Mouse (Mus musculus): ENCODE results near the gene Insl3. TPM values are rescaled to one million over a fixed set of nuclear protein-coding genes. Genes with fewer than 3 reads are reported as not detected.
"Not testable (repeated sequence)": the region's sequence is repeated elsewhere in the genome, so short reads cannot be mapped to it uniquely, and the experiment has no call there.

Insl3 gene
- polyA plus RNA-seq, 1 experiment from 2014 or later = not detected

DNA sequence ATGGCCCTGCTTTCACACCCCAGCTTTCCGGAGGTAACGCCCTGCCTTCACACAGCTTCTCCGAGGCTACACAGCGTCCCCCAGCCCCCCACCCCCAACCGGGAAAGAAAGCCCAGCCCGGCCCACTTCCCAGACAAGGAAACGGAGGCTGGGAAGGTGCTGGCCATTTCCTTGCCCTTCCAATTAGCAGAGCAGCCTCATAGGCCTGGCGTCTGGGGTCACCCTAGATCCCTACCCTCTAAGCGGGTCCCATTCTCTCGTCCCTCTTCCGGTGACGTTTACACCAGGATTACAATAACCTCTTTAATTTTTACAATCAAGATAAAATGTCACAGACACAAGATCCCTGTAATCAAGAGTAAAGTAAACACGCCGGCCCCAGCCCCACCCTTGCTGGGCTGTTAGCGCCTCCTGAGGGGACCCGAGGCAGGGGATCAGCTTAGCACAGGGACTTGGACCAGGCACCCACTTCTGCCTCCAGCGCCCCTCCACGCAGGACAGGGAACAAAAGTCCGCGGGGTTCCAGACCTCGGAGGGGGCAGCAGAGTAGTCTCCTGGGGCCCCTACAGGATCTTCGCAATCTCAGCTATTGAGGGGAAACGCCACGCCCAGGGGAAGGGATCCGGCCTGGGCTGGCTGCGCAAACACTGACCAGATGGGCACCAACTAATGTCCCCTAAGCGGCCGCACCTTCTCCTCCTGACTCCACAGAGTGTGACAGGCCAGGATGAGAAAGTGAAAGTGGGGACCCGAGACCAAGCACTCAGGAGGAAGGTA lies 11.7 kb downstream of the Insl3 start:
- Histone ChIP-seq H3K27ac (no peak overlapping the region), H3K4me3 (no peak overlapping the region), H3K9ac (peak overlapping the region; percentile 18; the same call in 1 of the 2 replicates), H3K4me2 (replicated peaks) (peak overlapping the region; percentile 13; the same call in 1 of the 2 replicates), H3K4me1 (no peaks in the 10 kb centered on the region), H3K9me3 (replicated peaks) (no peaks in the 10 kb centered on the region), H3K36me3 (no peaks in the 10 kb centered on the region), H3K27me3 (peaks cover 91% of the 10 kb centered on the region)
- 13% methylated on average over 29 of the region's 29 CpGs for WGBS
- no peak for ATAC-seq (ENCODE audit: low FRiP score)

DNA sequence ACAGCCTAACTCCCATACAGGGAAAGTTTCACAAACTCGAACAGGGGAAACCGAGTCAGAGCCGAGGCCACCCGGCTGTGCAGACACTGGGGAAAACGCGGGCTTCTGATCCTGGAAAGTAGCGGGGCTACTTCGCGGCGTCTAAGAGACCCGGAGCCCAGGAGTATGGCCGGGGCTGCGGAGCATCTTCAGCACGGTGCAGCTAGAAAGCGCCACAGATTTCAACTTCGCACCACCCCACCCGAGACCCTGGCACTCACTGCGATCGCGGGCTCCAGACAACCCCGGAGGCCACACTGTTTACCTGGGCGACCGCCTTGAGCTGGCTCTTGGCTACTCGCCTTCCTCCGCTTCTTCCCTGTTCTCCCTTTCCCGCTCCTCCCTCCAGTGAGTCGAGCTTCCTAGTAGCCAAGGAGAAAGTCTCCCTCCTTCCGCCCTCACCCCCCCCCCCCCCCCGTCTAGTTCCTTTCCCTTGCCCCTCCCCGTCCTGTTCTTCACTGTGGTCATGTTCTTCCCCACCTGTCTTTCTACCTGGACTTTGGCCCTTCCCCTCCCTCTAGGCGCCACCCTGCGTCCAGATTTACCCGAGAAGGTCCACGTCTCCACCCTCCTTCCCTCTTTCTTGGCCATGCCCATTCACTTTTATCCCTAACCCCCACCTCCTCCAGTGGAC lies 12.5 kb downstream of the Insl3 start, which contains the start of gene B3gnt3:
TSS of gene B3gnt3 (minus strand) at position 376 of the 673 bp plus-strand sequence.
- WGBS = 21% methylated on average over 33 of the region's 34 CpGs
- Histone ChIP-seq H3K4me2 (replicated peaks) (peak within 1 kb of the TSS; percentile 13; the same call in 1 of the 2 replicates), H3K27me3 (peaks cover 86% of the 10 kb centered on the region), H3K9me3 (replicated peaks) (no peaks in the 10 kb centered on the region), H3K9ac (peak within 1 kb of the TSS; percentile 18; the same call in 1 of the 2 replicates), H3K36me3 (no peaks in the 10 kb centered on the region), H3K4me1 (no peaks in the 10 kb centered on the region), H3K27ac (no peak within 1 kb of the TSS), H3K4me3 (no peak within 1 kb of the TSS)
- no peak for ATAC-seq (ENCODE audit: low FRiP score)

DNA sequence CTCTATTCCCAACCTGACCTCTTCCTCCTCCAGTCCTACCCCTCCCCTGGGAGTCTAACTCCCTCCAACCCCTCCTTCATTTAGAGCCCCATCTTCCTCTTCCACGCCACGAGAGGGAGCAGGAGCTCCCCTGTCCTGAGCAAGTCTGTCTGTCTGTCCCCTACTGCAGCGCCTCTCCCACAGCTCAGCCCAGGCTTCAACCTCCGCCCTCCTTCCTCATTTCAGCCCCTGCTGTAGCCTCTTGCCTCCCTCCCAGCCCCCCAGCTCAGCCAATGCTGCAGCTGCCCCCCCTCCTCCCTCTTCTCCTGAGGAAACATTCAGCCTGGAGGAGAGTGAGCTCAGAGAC lies 13.0 kb downstream of the Insl3 start:
- no peaks in the 10 kb centered on the region for H3K36me3 ChIP-seq
- no peaks in the 10 kb centered on the region for H3K9me3 ChIP-seq (replicated peaks)
- no peak overlapping the region for H3K4me2 ChIP-seq (replicated peaks)
- no peak overlapping the region for H3K27ac ChIP-seq
- no peak for ATAC-seq (ENCODE audit: low FRiP score)
- whole genome bisulfite sequencing = 17% methylated on average over 4 of the region's 4 CpGs
- H3K4me3 ChIP-seq = no peak overlapping the region
- H3K4me1 ChIP-seq = no peaks in the 10 kb centered on the region
- peaks cover 83% of the 10 kb centered on the region for H3K27me3 ChIP-seq
- no peak overlapping the region for H3K9ac ChIP-seq

GRCm38 (mm10) chr8:71702923-71703322 lies 13.9 kb downstream of the Insl3 start:
- ATAC-seq (ENCODE audit: low FRiP score) = no peak
- Histone ChIP-seq H3K9me3 (replicated peaks) (no peaks in the 10 kb centered on the region), H3K9ac (no peak overlapping the region), H3K27me3 (peaks cover 83% of the 10 kb centered on the region), H3K27ac (no peak overlapping the region), H3K36me3 (no peaks in the 10 kb centered on the region), H3K4me2 (replicated peaks) (no peak overlapping the region), H3K4me3 (no peak overlapping the region), H3K4me1 (no peaks in the 10 kb centered on the region)
- WGBS = 79% methylated on average over 3 of the region's 3 CpGs

DNA sequence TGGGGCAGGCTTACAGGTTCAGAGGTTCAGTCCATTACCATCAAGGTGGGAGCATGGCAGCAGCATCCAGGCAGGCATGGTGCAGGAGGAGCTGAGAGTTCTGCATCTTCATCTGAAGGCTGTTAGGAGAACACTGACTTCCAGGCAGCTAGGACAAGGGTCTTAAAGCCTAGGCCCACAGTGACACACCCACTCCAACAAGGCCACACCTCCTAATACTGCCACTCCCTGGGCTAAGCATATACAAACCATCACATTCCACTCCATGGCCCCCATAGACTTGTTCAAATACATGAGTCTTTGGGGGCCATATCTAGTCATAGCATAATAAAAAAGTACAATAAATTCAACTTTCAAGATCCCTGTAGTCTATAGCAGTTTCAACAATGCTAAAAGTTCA lies 14.4 kb downstream of the Insl3 start:
- not testable (repeated sequence) for ATAC-seq (ENCODE audit: low FRiP score); H3K36me3 ChIP-seq; H3K27ac ChIP-seq; H3K9me3 ChIP-seq (replicated peaks); H3K9ac ChIP-seq; H3K4me1 ChIP-seq; H3K4me2 ChIP-seq (replicated peaks); H3K4me3 ChIP-seq
- H3K27me3 ChIP-seq = peaks cover 84% of the 10 kb centered on the region

- Histone ChIP-seq H3K27me3 (peaks cover 55% of the 10 kb centered on the region), H3K36me3 (peaks cover 5% of the 10 kb centered on the region; the same call in 1 of the 2 replicates), H3K4me1 (peaks cover 5% of the 10 kb centered on the region; the same call in 1 of the 2 replicates), H3K4me2 (replicated peaks) (no peak overlapping the region), H3K4me3 (no peak overlapping the region), H3K9me3 (replicated peaks) (no peaks in the 10 kb centered on the region), H3K27ac (no peak overlapping the region), H3K9ac (no peak overlapping the region)
- 34% methylated on average over 8 of the region's 8 CpGs for WGBS
- no peak for ATAC-seq (ENCODE audit: low FRiP score)
These were observed 18.9 kb downstream of the Insl3 start for GRCm38 (mm10) chr8:71707874-71708273.

DNA sequence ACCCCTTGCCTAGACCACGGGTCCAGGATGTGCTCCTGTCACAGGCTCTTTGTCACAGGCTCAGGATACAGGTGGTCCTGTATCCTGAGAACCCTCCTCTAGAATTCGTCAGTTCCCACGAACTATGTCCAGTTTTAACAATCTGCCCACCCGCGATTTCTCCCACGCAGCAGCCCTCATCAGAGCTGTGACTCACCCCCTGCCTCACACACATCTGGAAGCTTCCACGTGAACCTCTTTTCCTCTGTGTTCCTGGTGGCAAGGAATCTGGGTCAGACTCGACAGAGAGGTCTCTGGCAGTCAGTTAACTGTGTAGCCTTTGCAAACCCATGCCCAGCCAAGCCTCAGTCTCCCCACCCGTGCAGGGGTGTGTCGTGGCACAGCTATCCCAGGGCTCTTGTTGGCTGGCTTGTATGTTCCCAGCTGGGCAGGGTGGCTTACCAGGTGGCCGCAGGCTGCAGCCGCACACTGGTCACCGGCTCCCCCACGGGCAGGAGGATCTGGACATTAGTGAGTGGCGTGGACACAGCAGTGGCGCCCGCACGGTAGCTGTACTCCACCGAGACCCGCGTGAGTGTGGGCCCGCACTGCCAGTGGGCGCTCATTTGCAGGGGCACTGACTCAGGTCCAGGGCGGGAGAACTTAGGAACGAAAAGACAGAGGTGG lies 20.3 kb downstream of the Insl3 start:
- Histone ChIP-seq H3K36me3 (peaks cover 5% of the 10 kb centered on the region; the same call in 1 of the 2 replicates), H3K4me1 (peaks cover 5% of the 10 kb centered on the region; the same call in 1 of the 2 replicates), H3K4me2 (replicated peaks) (peak overlapping the region; percentile 49; the same call in 1 of the 2 replicates), H3K27me3 (peaks cover 41% of the 10 kb centered on the region), H3K9me3 (replicated peaks) (no peaks in the 10 kb centered on the region), H3K27ac (no peak overlapping the region), H3K9ac (no peak overlapping the region), H3K4me3 (no peak overlapping the region)
- WGBS = 41% methylated on average over 25 of the region's 25 CpGs
- peak; percentile 49; the same call in 1 of the 2 replicates for ATAC-seq (ENCODE audit: low FRiP score)

DNA sequence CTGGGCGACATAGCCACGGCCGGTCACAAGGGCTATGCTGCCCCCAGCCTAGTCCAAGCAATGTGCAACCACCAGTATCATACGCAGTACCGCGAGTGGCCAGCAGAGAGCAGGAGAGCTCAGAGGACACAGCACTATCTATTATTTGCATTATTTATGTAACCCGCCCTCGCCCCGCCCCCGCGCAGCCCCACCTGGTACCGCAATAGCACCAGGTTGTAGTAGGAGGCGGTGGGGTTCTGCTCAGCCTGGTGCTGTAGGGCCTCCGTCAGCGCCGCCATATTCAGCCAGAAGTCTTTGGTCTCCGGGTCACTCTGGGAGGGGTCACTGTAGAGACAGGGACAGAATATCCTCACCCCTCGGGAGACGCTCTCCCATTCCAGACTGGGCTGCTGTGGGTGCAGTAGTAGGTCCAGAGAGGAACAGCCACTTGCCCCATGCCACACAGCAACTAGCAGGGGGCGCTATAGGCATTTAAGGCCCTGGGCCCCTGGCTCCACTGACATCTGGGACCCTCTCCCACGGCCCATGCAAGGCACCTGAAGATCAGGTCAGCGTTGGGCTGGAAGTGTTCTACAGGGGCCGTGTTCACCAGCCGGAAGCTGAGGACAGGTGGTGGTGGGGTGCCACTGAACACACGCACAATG lies 20.9 kb downstream of the Insl3 start:
- Histone ChIP-seq H3K27ac (no peak overlapping the region), H3K4me1 (peaks cover 5% of the 10 kb centered on the region; the same call in 1 of the 2 replicates), H3K4me2 (replicated peaks) (peak overlapping the region; percentile 49), H3K36me3 (peaks cover 5% of the 10 kb centered on the region; the same call in 1 of the 2 replicates), H3K4me3 (peak overlapping the region; percentile 22; the same call in 1 of the 2 replicates), H3K9ac (peak overlapping the region; percentile 33), H3K9me3 (replicated peaks) (no peaks in the 10 kb centered on the region), H3K27me3 (peaks cover 34% of the 10 kb centered on the region)
- 20% methylated on average over 25 of the region's 25 CpGs for WGBS
- peak; percentile 69 for ATAC-seq (ENCODE audit: low FRiP score)

GRCm38 (mm10) chr8:71711574-71711973 lies 22.6 kb downstream of the Insl3 start:
- peaks cover 5% of the 10 kb centered on the region; the same call in 1 of the 2 replicates for H3K4me1 ChIP-seq
- peaks cover 29% of the 10 kb centered on the region for H3K27me3 ChIP-seq
- H3K4me3 ChIP-seq = no peak overlapping the region
- no peak for ATAC-seq (ENCODE audit: low FRiP score)
- 92% methylated on average over 2 of the region's 2 CpGs for WGBS
- no peaks in the 10 kb centered on the region for H3K9me3 ChIP-seq (replicated peaks)
- H3K36me3 ChIP-seq = peaks cover 11% of the 10 kb centered on the region; the same call in 1 of the 2 replicates
- H3K4me2 ChIP-seq (replicated peaks) = no peak overlapping the region
- H3K9ac ChIP-seq = no peak overlapping the region
- no peak overlapping the region for H3K27ac ChIP-seq

DNA sequence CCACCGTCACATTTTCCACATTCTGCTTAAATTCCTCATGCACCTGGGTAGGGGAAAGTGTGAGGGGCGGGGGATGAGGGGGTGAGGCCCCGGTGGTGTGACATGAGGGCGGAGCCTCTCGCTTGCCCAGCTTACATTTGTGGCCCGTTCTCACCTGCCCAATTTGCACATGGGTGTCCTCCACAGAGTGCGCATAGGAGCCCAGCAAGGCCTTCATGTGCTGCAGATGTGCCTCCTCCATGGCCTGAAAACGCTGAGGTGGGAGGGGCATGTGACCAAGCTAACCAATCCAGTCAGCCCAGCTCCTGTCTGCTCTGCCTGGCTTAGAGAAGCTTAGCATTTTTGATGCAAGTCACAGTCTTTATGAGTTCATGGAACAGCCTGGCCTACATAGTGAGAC lies 26.5 kb downstream of the Insl3 start:
- Histone ChIP-seq H3K27me3 (0 out of 2 replicates have a peak, but pooled peaks cover 3% of the 10 kb centered on the region), H3K4me3 (no peak overlapping the region), H3K36me3 (peaks cover 23% of the 10 kb centered on the region), H3K27ac (no peak overlapping the region), H3K9me3 (replicated peaks) (no peaks in the 10 kb centered on the region), H3K4me2 (replicated peaks) (no peak overlapping the region), H3K4me1 (peaks cover 24% of the 10 kb centered on the region), H3K9ac (no peak overlapping the region)
- WGBS = 56% methylated on average over 8 of the region's 8 CpGs
- ATAC-seq (ENCODE audit: low FRiP score) = no peak

DNA sequence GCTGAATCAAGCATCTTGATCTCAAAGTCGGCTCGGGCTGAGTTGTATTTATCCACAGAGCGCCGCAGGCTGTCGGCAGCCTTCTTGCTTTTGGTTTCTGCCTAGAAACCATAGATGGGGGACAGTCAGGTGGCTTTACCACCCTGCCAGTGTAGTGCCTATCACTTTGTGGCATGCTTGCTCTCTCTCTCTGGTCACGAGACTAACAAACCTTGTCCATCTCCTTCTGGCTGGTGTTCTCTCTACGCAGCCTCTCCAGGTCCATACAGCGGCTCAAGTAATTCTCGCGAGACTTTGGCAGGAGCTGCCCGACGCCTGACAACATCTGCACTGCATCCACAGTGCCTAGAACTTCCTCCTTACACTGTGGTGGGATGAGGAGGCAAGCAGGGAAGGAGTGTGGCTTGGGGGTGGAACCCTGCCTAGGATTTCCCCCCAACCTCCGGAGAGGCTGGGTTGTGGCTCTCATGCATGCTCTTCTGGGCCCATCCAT lies 27.6 kb downstream of the Insl3 start:
- Histone ChIP-seq H3K9ac (no peak overlapping the region), H3K9me3 (replicated peaks) (no peaks in the 10 kb centered on the region), H3K4me3 (no peak overlapping the region), H3K4me2 (replicated peaks) (no peak overlapping the region), H3K36me3 (peaks cover 22% of the 10 kb centered on the region), H3K27ac (no peak overlapping the region), H3K4me1 (peaks cover 35% of the 10 kb centered on the region), H3K27me3 (0 out of 2 replicates have a peak, but pooled peaks cover 3% of the 10 kb centered on the region)
- WGBS = 84% methylated on average over 13 of the region's 13 CpGs
- ATAC-seq (ENCODE audit: low FRiP score) = no peak
